Mouse (Mus musculus): ENCODE results near the gene Cd4.

- TF ChIP-seq CTCF (IDR thresholded peaks at IDR 0.05; ENCODE audit: control insufficient read depth, insufficient read depth, insufficient read length) = no peak
- TF ChIP-seq CEBPB (IDR thresholded peaks at IDR 0.05; ENCODE audit: low read depth) = no peak
- no peak for TF ChIP-seq USF1 (IDR thresholded peaks at IDR 0.05; ENCODE audit: low read depth)
Measured at GRCm38 (mm10) chr6:124840241-124841167, 47.5 kb downstream of the Cd4 start, which contains the start of gene Gnb3.
